Mouse (Mus musculus) gastrocnemius, adult 18-20 months (tissue): ENCODE results near the gene Dennd4b. TPM values are rescaled to one million over a fixed set of nuclear protein-coding genes. Genes with fewer than 3 reads are reported as not detected.
"Not testable (repeated sequence)": the region's sequence is repeated elsewhere in the genome, so short reads cannot be mapped to it uniquely, and the experiment has no call there.

Source experiments
- DNase-seq: peaks from one replicate; pipeline ENCODE4 v3.0.0; 2021; ENCODE audit warnings: low spot score
- total RNA-seq, 2 experiments: library from RNA; stranded (reverse); gene quantifications; 2 replicates each; pipeline ENCODE4 v1.2.3; 2021

The Dennd4b gene
- total RNA-seq, 2 experiments from 2014 or later: 81.1 to 81.6 TPM

DNA sequence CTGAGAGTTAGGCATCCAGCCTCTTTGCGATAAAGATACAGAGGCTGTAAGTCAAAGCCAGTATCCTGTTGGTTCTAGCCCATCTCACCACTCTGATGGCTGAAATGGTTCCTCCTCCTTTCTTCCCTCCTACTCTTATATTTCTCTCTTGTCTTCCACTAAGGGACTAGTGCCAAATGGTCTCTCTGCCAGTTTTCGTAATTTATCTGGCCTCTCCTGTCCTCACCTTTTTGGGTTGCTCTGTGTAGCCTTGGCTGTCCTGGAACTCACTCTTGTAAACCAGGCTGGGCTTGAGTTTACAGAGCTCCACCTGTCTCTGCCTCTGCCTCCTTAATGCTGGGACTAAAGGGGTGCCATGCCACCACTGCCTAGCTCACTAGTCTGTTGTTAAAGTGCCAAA is 12.3 kb upstream of the Dennd4b start:
- DNase-seq: not testable (repeated sequence)

DNA sequence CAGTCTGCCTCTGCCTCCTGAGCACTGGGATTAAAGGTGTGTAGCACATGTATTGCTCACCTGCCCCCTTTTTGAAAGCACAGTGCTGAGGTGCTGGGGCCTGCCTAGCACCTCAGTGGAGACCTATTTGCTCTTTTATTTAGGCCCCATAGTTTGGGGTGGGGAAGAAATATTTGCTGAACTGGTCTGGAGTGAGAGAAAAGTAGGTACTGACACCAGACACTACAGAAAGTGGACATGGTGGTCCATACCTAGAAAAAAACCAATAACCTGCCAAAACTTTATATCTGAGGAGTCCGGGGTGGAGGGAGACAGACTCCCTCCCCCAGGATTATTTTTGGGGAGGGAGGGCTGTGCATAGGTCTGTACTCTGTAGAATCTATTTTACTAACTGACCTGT is 11.8 kb upstream of the Dennd4b start:
- DNase-seq: not testable (repeated sequence)

DNA sequence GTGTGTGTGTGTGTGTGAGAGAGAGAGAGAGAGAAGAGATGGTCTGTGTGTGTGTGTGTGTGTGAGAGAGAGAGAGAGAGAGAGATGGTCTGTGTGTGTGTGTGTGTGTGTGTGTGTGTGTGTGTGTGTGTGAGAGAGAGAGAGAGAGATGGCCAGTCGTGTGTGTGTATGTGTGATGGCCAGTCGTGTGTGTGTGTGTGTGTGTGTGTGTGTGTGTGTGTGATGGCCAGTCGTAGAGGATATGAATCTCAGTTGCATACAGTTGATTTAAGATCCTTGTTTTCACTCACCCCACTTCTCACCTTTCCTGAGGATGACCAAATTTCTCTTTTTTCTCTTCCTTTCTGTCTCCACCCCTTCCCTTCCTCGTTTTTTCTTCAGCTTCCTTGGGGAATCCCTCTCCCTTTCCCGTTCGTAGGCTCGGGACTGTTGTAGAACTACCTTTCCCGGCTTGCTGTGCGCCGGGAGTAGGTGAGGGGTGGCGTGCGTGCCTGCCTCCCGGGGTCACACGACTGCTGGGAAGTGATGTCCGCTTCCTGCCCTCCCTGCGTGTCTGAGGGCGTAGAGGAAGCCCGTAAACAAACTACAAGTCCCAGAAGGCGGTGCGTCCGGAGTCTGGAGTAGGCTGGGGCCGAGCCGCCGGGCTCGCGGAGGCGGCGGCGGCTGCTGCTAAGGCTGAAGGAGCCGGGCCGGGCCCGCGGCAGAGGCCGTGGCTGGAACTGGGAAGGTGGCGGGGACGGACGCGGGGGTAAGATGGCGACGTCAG is 11.1 kb upstream of the Dennd4b start, which contains the start of gene Crtc2:
Gene Crtc2 (plus strand): TSS at position 511 of the 766 bp plus-strand sequence.
- DNase-seq: peak; percentile 97

DNA sequence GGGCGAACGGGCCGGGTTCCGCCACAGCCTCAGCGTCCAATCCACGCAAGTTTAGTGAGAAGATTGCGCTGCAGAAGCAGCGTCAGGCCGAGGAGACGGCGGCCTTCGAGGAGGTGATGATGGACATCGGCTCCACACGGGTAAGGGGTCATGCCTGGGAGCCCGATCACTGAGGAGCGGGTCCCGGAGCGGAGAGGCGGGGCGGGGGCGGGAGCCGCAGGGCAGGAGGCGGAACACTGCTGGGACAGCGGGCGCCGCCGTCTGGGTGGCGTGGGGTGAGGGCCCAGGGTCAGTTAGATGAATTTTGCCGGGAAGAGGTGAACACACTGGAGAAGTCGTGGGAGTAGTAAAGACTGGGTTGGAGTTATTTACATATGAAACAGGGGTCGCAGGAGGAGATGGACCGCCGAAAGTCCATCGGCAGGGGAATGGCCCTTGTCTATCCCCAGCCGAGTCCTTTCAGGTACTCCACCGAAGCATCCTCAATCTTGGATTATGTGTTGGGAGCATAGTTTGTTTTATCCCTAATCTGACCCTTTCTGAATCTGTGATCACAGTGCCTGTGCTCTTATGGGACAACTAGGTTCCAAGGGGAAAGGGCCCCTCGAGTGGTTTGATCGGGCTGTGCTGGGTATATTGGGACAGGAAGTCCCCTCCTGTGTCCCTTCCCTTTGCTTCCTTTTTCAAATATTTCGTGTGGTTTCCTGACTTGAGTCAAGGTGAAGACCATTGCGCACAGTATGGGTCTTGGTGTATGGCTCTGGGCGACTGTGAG is 10.4 kb upstream of the Dennd4b start:
- DNase-seq: no peak

DNA sequence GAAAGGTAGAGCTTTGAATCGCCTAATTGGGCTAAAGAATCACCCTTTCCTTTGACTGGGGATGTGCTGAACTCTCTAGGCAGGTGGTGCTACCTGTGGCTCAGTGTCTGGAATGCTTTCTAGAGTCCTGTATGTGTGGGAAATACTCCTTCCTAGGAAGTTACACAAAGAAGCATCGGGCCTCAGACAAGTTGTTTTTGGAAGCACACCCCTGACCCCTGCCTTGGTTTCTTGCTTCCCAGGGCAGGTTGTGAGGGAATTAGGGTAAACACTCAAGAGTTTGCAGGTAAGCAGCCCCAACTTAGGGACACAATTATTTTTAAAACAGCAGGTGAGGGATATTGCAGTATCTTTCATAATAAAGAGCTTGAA is 9.8 kb upstream of the Dennd4b start:
- DNase-seq: no peak

DNA sequence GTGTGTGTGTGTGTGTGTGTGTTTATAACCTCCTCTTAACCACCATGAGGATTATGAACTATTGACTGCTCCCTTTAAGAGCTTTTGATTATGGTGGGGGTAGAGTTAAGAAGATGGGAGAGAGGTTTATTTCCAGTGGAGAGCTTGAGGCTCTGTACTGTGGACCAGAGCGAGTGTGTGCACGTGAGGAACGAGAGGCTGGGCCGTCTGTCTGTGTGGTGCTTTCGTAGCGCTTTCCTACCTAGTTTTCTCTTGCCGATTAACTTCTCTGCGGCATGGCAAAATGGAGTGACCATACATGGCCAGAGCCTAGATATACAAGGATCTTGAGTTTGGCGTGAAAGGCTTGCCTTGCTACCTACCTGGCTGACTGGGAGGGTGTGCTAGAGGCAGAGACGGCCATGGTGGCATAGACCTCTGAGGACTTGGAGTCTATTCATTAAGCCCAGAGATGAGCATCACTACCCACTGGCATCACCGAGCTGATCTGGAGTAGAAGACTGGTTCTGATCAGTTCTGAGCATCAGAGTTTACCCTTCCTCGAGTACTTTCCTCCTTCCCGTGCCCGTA is 9.1 kb upstream of the Dennd4b start:
- DNase-seq: no peak

DNA sequence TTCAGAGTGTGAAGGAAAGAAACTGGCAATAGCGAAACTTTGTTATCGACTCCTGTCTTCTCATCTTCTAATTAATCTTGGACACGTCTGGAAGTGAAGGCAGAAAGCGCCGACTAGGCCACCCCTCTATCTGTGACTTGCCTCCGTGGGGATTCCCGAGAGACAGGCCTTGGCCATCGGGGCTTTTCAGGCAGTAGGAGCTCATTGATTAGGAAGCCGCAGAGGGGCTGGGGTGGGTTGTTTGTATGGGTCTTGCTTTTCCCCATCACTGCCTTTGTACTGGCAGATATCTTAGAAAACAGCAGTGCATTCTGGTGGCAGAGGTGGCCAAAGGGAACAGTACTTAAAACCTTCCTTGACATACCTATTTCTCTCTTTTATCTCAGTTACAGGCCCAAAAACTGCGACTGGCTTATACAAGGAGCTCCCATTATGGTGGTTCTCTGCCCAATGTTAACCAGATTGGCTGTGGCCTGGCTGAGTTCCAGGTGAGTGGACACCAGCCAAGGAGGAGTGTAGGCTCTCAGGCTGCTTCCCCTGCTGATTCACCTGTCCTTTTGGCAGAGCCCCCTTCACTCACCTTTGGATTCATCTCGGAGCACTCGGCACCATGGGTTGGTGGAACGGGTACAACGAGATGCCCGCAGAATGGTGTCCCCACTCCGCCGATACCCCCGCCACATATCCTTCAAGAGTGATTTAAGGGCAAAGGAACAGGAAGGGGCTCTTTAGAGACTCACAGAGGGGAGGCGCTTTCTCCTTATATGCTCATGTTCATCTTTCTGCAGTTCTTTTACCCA is 8.1 kb upstream of the Dennd4b start:
- no peak for DNase-seq

DNA sequence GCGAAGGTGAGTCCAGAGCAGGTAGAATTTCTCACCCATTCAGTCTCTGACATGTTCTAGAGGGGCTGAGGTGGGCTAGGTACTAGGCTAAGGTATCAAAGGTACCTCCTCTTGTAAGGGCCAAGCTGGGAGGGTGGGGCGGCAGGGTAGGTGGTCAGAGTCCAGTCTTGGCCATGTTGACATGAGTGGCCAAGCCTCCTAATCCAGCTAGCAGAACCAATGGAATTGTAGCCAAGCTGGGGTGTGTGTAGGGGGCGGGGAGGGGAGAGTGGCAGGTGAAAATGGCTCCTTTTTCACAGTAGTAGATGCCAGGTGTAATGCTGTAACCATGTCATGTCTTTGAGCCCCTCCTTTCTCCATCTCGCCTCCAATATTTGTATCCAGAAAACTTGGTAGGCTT is 6.5 kb upstream of the Dennd4b start:
- no peak for DNase-seq

DNA sequence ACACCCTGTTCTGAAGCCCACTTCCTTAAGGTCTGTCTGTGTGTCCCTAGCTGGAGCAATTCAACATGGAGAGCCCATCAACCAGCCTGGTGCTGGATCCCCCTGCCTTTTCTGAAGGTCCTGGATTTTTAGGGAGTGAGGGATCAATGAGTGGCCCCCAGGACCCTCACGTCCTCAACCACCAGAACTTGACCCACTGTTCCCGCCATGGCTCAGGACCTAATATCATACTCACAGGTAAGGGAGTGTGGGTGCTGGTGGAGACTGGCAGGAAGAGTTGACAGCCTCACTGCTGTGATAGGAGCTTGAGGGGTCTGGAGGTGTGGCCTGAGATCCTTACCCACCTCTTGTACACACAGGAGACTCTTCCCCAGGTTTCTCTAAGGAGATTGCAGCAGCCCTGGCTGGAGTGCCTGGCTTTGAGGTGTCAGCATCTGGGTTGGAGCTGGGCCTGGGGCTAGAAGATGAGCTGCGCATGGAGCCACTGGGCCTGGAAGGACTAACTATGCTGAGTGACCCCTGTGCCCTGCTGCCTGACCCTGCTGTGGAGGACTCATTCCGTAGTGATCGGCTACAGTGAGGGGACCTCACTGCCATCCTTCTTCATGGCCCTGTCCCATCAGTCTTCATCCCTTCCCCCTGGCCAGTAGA is 1.7 kb upstream of the Dennd4b start:
- DNase-seq: no peak

DNA sequence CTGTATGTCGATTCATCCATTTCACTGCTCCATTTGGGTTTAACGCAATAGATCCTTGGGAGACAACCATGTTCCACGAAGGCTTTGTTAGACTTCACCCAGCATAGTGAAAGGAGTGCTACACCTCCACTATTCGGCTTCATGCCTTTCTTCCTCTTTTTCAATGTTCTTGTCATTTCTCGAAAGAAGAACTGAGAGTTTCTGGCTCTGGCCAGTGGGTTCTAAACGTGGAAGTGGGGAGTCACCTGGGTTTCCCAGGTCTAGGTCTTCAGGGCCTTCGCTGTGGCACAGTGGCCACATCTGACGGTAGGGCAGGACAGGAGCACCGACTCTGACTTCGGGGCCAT is 325 bp upstream of the Dennd4b start:
- DNase-seq: no peak

DNA sequence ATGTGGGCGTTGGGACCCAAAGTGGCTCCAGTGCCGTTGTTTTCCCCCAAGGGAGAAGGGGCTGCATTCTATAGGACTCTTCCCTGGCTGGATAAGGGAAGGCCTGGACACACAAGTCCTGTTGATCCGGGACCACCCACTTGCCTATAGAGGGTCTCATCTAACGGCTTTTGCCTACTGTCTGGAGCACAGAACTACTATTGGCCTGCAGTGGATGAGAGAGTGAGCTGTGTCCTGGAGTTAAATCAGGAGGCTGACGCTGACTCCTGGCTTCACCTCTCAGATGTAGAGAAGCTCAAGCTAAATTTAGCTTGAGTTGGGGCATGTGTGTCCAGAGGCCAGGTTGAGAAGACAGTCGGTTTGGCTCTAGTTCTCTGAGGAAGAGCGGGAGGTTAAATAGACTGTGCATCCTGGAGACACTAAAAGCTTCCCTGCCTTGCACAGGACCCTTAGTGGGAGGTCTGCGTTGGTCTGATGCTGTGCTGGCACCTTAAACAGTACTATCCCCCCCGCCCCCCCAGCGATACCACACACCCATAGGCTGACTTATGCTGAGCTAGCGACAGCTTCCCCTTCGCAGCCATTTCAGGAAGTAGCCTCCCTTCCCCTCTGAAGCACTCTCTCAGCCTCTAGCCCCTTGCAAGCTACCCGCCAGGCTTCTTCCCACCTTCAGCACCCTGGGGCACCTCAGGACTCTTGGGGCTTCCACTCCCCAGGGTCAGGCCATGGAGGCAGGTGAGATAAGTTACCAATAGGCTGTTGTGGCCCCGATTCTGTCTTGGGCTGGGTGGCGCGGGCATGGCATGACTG is 1.2 kb downstream of the Dennd4b start:
- peak; percentile 77 for DNase-seq

DNA sequence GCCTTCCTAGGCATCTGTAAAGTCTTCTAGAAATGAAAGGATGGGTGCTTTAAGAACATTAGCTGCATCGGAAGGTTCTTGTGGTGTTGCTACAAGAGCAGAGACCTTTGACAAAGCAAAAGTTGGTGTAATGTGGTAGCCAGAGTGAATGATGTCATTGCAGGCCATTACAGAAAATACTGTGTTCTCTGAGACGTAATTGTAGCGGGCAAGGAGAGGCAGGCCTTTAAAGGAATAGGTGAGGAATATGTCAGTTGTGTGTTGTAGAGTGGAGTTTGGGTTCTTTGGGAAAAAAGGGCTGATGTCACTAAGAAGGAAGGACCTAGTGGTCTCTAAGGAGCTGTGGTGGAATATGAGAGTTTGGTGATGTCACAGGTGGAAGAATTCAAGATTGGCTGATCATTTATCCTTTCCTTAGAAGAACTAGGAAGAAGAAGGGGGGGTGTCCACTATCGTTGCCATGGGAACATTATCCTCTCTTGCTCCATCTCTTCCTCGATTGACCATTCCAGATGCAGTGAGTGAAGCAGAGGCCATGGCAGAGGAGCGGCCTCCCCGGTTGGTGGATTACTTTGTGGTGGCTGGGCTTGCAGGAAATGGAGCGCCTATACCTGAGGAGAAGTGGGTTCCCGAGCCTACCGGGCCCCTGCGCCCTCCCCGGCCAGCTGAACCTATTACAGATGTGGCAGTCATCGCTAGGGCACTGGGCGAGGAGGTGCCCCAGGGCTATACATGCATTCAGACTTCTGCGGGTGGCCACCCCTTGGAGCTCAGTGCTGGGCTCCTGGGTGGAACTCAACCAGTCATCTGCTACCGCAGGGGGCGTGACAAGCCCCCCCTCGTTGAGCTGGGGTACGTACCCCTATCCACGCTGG is 2.2 kb downstream of the Dennd4b start:
- no peak for DNase-seq

DNA sequence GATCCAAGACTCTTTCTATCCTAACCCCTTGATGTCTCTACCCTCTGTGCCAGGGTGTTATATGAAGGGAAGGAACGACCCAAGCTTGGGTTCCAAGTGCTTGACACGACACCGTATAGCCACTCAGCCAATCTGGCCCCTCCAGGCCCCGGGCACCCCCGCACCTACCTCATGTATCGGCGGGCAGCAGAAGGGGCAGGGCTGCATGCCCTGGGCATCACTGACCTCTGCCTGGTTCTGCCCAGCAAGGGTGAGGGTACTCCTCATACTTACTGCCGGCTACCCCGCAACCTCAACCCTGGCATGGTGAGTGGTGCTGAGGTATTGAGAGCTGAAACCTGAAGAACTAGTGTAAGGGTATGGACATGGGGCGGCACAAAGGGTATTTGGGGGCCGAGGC is 3.2 kb downstream of the Dennd4b start:
- DNase-seq: no peak

DNA sequence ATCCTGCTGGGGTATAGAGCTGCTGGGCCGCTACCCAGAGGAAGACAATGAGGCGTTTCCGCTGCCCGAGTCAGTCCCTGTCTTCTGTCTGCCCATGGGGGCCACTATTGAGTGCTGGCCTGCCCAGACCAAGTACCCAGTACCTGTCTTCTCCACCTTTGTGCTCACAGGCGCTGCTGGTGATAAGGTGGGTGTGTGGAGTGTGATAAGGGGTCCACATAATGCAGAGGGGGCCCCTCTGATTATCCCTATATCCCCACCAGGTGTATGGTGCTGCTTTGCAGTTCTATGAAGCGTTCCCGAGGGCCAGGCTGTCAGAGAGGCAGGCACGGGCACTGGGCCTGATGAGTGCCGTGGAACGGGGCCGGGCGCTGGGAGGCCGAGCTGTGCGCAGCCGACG is 4.0 kb downstream of the Dennd4b start:
- no peak for DNase-seq

DNA sequence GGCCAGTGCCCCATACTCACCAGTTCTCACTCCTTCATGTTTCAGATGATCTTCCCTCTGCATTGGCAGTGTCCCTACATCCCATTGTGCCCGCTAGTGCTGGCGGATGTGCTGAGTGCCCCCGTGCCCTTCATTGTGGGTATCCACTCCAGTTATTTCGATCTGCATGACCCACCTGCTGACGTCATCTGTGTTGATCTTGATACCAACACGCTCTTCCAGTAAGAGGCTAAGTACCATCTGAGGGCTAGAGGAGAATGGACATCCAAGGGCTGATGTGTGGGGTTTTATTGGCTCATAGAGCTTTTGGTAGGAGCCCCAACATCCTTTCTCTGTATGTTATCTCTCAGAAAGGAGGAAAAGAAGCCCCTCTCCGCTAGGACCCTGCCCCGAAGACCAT is 5.8 kb downstream of the Dennd4b start:
- no peak for DNase-seq

DNA sequence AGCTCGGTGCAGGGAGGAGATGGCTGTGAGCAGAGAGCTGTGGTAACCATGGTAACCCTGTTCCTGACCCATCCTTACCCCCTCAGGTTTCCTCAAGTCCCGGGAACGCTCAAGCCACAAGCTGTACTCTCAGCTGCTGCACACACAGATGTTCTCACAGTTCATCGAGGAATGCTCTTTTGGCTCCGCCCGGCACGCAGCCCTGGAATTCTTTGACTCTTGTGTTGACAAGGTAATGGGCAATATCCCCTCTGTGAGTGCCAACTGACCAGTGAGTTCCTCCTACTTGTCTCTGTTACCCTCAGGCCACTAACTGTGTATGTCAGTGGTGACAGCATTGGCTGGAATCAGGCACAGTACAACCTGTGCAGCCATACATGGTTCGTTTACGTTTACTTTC is 7.2 kb downstream of the Dennd4b start:
- no peak for DNase-seq

DNA sequence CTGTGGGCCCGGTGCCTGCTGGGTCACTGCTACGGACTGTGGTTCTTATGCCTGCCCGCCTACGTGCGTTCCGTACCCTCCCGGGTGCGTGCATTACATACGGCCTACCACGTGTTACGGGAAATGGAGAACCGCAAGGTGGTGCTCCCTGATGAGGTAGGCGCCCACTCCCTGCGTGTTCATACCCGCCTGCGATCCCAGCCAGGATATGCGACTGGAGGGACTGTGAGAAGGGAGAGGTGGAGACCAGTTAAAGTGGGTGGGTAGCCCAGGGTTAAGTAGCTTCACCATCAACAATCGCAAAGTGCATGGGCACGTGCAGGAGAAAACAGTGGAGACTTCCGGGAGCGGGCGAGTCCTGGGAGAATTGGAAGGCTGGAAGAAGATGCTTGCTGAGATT is 8.9 kb downstream of the Dennd4b start:
- no peak for DNase-seq

DNA sequence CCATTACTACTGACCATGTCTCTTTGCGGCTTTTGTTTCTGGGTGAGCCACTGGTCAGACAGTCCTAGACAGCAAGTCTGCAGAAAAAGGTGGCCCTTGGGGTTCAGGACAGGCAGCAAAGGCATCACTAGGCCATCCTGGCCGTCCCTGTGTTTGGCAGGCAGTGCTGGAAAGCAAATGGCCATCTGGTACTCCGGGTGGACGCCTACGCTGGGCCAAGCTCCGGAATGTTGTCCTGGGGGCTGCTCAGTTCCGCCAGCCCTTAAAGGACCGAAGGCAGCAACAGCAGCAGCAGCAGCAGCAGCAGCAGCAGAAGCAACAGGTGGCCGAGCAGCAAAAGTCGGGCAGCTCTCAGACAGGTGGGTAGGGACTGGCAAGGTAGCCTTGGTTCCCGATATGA is 10.3 kb downstream of the Dennd4b start:
- no peak for DNase-seq

DNA sequence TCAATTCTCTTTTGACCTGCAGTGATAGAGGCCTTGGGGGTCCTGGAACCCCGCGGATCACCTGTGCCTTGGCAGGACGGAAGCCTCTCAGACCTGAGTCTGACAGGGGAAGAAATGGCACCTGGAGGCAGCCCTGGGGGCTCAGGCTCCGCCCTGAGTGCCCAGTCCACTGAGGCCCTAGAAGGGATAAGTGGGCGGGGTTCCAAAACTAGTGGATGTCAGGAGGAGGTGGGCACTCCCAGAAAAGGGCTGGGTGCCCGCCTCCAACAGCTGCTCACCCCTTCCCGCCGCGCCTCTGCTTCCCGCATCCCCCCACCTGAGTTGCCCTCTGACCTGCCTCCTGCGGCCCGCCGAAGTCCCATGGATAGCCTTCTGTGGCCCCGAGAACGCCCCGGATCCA is 11.9 kb downstream of the Dennd4b start:
- no peak for DNase-seq

DNA sequence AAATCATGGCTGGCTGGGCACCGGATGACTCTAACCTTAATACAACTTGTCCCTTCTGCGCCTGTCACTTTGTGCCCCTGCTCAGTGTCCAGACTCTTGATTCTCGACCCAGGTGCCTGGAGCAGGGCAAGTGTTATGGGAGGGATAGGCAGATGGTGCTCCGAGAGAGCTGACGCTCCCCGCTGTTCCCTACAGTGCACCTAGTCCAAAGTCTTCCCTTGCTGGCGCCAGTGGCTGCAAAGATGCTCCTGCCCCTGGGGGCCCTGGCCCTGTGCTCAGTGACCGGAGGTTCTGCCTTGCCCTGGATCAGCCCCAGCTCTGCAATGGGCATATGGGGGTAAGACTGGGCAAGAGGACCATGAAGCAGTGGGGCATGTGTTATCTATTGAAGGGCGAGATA is 12.8 kb downstream of the Dennd4b start:
- DNase-seq: no peak
